Mouse (Mus musculus) liver, embryonic 12.5 days (tissue): ENCODE data around the gene Rassf1. TPM values are rescaled to one million over a fixed set of nuclear protein-coding genes. Genes with fewer than 3 reads are reported as not detected.

Experiments used
- ATAC-seq: fragments of 200-750 bp; cut with Nextera tagmentation; 2 replicates; pipeline ENCODE4 v1.8.0; 2017; ENCODE audit warnings: moderate number of reproducible peaks, mild to moderate bottlenecking, moderate library complexity
- H3K27ac ChIP-seq: fragments of 300-500 bp; sonication (generic); 2 replicates; pipeline ENCODE4 v1.5.1; 2016; ENCODE audit warnings: mild to moderate bottlenecking
- H3K27me3 ChIP-seq: fragments of 300-500 bp; sonication (generic); replicated peaks from 2 replicates; pipeline ENCODE4 v1.6.1; 2016; ENCODE audit warnings: mild to moderate bottlenecking, moderate library complexity
- H3K36me3 ChIP-seq: fragments of 300-500 bp; sonication (generic); 2 replicates; pipeline ENCODE4 v1.6.1; 2016; ENCODE audit warnings: mild to moderate bottlenecking, moderate library complexity
- H3K4me1 ChIP-seq: fragments of 300-500 bp; sonication (generic); 2 replicates; pipeline ENCODE4 v1.6.1; 2016
- H3K4me2 ChIP-seq: fragments of 300-500 bp; sonication (generic); 2 replicates; pipeline ENCODE4 v1.6.1; 2016; ENCODE audit warnings: mild to moderate bottlenecking, moderate library complexity
- H3K4me3 ChIP-seq: fragments of 300-500 bp; sonication (generic); 2 replicates; pipeline ENCODE4 v1.5.1; 2016; ENCODE audit warnings: mild to moderate bottlenecking, moderate library complexity
- H3K9ac ChIP-seq: fragments of 300-500 bp; sonication (generic); 2 replicates; pipeline ENCODE4 v1.6.1; 2016; ENCODE audit warnings: mild to moderate bottlenecking, moderate library complexity
- H3K9me3 ChIP-seq: fragments of 300-500 bp; sonication (generic); replicated peaks from 2 replicates; pipeline ENCODE4 v1.6.1; 2016; ENCODE audit warnings: mild to moderate bottlenecking, moderate library complexity
- WGBS: fragments of 180-500 bp; shearing (Covaris S2); methylation state at CpG from one replicate; pipeline ENCODE4 v1.1.7; 2016; ENCODE audit not compliant: insufficient replicate concordance; 5-methylcytosine and 5-hydroxymethylcytosine counted together
- polyA plus RNA-seq: library from polyadenylated mRNA; unstranded; fragments of >200 nt; fragmentation: Nextera tagmentation; extraction: Ambion mirVana; gene quantifications from 2 replicates; pipeline ENCODE4 v1.2.1, GENCODE M21; 2016

The Rassf1 gene
- polyA plus RNA-seq, 1 experiment from 2014 or later = 24.8 TPM

GRCm38 (mm10) chr9:107541474-107542351 is 9.6 kb upstream of the Rassf1 start, which contains the start of the genes Cyb561d2 and Nprl2:
Cyb561d2 (minus strand) TSS chr9:107542193.
Nprl2 (plus strand) TSS chr9:107542226.
- Histone ChIP-seq H3K27ac (peak within 1 kb of the TSS; percentile 83), H3K9me3 (no peaks in the 10 kb centered on the region), H3K27me3 (no peaks in the 10 kb centered on the region), H3K36me3 (peaks cover 58% of the 10 kb centered on the region), H3K9ac (peak within 1 kb of the TSS; percentile 75), H3K4me1 (peaks cover 55% of the 10 kb centered on the region), H3K4me2 (peak within 1 kb of the TSS; percentile 94), H3K4me3 (peak within 1 kb of the TSS; percentile 68)
- under 1% methylated on average over 46 of the region's 46 CpGs for WGBS
- peak; percentile 81 for ATAC-seq

- ATAC-seq = peak; percentile 25
- Histone ChIP-seq H3K9ac (peak overlapping the region; percentile 75), H3K36me3 (peaks cover 52% of the 10 kb centered on the region), H3K4me1 (peaks cover 55% of the 10 kb centered on the region), H3K27me3 (no peaks in the 10 kb centered on the region), H3K27ac (peak overlapping the region; percentile 83), H3K4me3 (peak overlapping the region; percentile 68), H3K9me3 (no peaks in the 10 kb centered on the region), H3K4me2 (peak overlapping the region; percentile 94)
- 1% methylated on average over 11 of the region's 11 CpGs for WGBS
Observed at GRCm38 (mm10) chr9:107542352-107542686, 9.0 kb upstream of the Rassf1 start.

GRCm38 (mm10) chr9:107542721-107543120 is 8.6 kb upstream of the Rassf1 start:
- Histone ChIP-seq H3K4me1 (peaks cover 55% of the 10 kb centered on the region), H3K4me3 (peak overlapping the region; percentile 68), H3K9me3 (no peaks in the 10 kb centered on the region), H3K27me3 (no peaks in the 10 kb centered on the region), H3K36me3 (peaks cover 48% of the 10 kb centered on the region), H3K4me2 (peak overlapping the region; percentile 94), H3K27ac (peak overlapping the region; percentile 83), H3K9ac (peak overlapping the region; percentile 75)
- no peak for ATAC-seq
- WGBS = 42% methylated on average over 8 of the region's 8 CpGs

GRCm38 (mm10) chr9:107543299-107543698 is 8.1 kb upstream of the Rassf1 start:
- ATAC-seq = no peak
- Histone ChIP-seq H3K9me3 (no peaks in the 10 kb centered on the region), H3K27me3 (peaks cover 3% of the 10 kb centered on the region), H3K4me2 (peak overlapping the region; percentile 94), H3K36me3 (peaks cover 42% of the 10 kb centered on the region), H3K9ac (no peak overlapping the region), H3K27ac (no peak overlapping the region), H3K4me3 (no peak overlapping the region; the same call in 1 of the 2 replicates), H3K4me1 (peaks cover 55% of the 10 kb centered on the region)
- 77% methylated on average over 11 of the region's 11 CpGs for WGBS

- WGBS = 90% methylated on average over 17 of the region's 17 CpGs
- H3K27me3 ChIP-seq = peaks cover 13% of the 10 kb centered on the region
- no peak overlapping the region for H3K4me3 ChIP-seq
- H3K4me2 ChIP-seq = no peak overlapping the region
- no peak for ATAC-seq
- H3K9ac ChIP-seq = no peak overlapping the region
- H3K36me3 ChIP-seq = peaks cover 33% of the 10 kb centered on the region
- H3K27ac ChIP-seq = no peak overlapping the region
- no peaks in the 10 kb centered on the region for H3K9me3 ChIP-seq
- H3K4me1 ChIP-seq = peaks cover 55% of the 10 kb centered on the region
Observed at GRCm38 (mm10) chr9:107544196-107544700, 7.1 kb upstream of the Rassf1 start.

DNA sequence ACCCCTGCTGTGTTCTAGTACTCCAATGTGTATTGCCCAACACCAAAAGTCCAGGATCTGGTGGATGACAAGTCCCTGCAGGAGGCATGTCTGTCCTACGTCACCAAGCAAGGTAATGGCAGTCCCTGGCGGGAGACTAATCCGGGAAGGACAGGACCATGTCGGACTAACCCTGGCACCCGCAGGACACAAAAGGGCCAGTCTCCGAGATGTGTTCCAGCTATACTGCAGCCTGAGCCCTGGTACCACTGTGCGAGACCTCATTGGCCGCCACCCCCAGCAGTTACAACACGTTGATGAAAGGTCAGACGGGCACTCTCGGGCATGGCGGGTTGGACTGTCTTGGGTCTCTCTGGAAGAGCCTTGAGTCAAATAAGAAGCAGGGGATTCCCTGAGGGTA is 6.6 kb upstream of the Rassf1 start:
- no peaks in the 10 kb centered on the region for H3K9me3 ChIP-seq
- no peak overlapping the region for H3K27ac ChIP-seq
- no peak overlapping the region for H3K4me3 ChIP-seq
- WGBS = 88% methylated on average over 12 of the region's 12 CpGs
- peaks cover 17% of the 10 kb centered on the region for H3K27me3 ChIP-seq
- H3K36me3 ChIP-seq = peaks cover 28% of the 10 kb centered on the region
- no peak overlapping the region for H3K9ac ChIP-seq
- no peak for ATAC-seq
- no peak overlapping the region for H3K4me2 ChIP-seq
- H3K4me1 ChIP-seq = peaks cover 53% of the 10 kb centered on the region

DNA sequence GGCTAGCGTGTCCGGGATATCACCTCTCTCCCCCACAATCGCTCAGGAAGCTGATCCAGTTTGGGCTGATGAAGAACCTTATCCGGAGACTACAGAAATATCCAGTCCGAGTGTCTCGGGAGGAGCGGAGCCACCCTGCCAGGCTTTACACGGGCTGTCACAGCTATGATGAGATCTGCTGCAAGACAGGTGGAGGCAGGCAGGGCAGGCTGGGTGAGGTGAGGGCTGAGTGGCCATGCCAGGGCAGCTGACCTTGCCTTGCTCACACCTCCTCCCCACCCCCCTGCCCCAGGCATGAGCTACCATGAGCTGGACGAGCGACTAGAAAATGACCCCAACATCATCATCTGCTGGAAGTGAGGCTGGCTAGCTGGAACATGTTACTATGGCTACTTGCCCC is 6.2 kb upstream of the Rassf1 start:
- Histone ChIP-seq H3K27ac (no peak overlapping the region), H3K27me3 (peaks cover 22% of the 10 kb centered on the region), H3K9me3 (no peaks in the 10 kb centered on the region), H3K36me3 (peaks cover 23% of the 10 kb centered on the region), H3K4me3 (no peak overlapping the region), H3K4me1 (peaks cover 55% of the 10 kb centered on the region), H3K9ac (no peak overlapping the region), H3K4me2 (no peak overlapping the region)
- ATAC-seq = no peak
- 77% methylated on average over 10 of the region's 10 CpGs for WGBS

DNA sequence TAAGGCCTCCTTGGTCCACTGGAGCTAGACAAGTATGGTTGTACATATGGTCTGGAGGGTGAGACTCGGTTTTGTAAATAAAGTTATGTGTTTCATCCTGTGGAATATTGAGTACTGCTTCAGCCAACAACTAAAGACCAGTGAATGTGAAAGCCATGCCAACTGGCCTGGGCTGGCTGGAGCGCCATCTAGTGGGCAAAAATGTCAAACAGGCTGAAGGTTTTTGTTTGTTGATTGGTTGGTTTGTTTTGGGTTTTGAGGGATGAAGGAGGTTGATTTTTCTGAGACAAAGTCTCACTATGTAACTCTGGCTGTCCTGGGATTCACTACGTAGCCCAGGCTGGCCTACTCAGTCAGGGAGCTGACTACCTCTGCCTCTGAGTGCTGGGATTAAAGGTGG is 5.8 kb upstream of the Rassf1 start:
- H3K9ac ChIP-seq = no peak overlapping the region
- 8% methylated on average over 3 of the region's 3 CpGs for WGBS
- ATAC-seq = no peak
- H3K27me3 ChIP-seq = peaks cover 26% of the 10 kb centered on the region
- H3K36me3 ChIP-seq = peaks cover 21% of the 10 kb centered on the region
- no peaks in the 10 kb centered on the region for H3K9me3 ChIP-seq
- H3K27ac ChIP-seq = no peak overlapping the region
- no peak overlapping the region for H3K4me3 ChIP-seq
- H3K4me2 ChIP-seq = no peak overlapping the region
- H3K4me1 ChIP-seq = peaks cover 56% of the 10 kb centered on the region

GRCm38 (mm10) chr9:107547026-107547425 is 4.3 kb upstream of the Rassf1 start, which contains the start of gene Zmynd10:
Zmynd10 (plus strand) TSS chr9:107547298.
- peaks cover 21% of the 10 kb centered on the region for H3K36me3 ChIP-seq
- WGBS = 4% methylated on average over 20 of the region's 20 CpGs
- peaks cover 40% of the 10 kb centered on the region for H3K27me3 ChIP-seq
- H3K9ac ChIP-seq = no peak within 1 kb of the TSS; the same call in 1 of the 2 replicates
- no peak within 1 kb of the TSS for H3K27ac ChIP-seq
- peak within 1 kb of the TSS; percentile 64 for H3K4me2 ChIP-seq
- ATAC-seq = peak; percentile 71
- H3K4me3 ChIP-seq = peak within 1 kb of the TSS; percentile 16; the same call in 1 of the 2 replicates
- peaks cover 60% of the 10 kb centered on the region for H3K4me1 ChIP-seq
- H3K9me3 ChIP-seq = no peaks in the 10 kb centered on the region

DNA sequence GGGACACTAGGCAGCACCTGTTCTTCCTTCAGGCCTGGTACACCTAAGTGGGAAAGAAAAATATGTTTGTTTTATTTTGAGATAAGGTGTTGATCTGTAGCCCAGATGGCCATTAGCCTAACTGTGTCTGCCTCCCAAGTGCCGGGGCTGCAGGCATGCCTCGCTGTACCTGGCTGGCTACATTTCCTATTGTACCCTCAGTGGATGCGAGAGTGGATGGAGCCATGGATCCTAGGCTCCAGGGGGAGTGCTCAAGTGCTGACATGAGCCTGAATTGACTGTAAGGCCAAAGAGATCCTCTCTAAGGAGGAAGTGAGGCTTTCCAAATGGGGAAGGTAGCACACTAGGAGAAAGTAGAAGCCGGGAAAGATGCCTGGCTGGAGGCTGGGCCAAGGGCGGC is 3.4 kb upstream of the Rassf1 start:
- H3K4me2 ChIP-seq = no peak overlapping the region
- ATAC-seq = no peak
- 69% methylated on average over 5 of the region's 5 CpGs for WGBS

GRCm38 (mm10) chr9:107548820-107549219 is 2.5 kb upstream of the Rassf1 start:
- ATAC-seq = no peak
- H3K4me2 ChIP-seq = no peak overlapping the region
- WGBS = 83% methylated on average over 10 of the region's 10 CpGs
- no peak overlapping the region for H3K27ac ChIP-seq
- peaks cover 63% of the 10 kb centered on the region for H3K4me1 ChIP-seq
- peaks cover 16% of the 10 kb centered on the region for H3K36me3 ChIP-seq
- peaks cover 45% of the 10 kb centered on the region for H3K27me3 ChIP-seq
- H3K9me3 ChIP-seq = no peaks in the 10 kb centered on the region
- no peak overlapping the region for H3K9ac ChIP-seq
- H3K4me3 ChIP-seq = no peak overlapping the region

More for the DNA sequence above, 3.4 kb upstream of the Rassf1 start:
- no peaks in the 10 kb centered on the region for H3K9me3 ChIP-seq
- no peak overlapping the region for H3K9ac ChIP-seq
- peaks cover 21% of the 10 kb centered on the region for H3K36me3 ChIP-seq
- H3K4me3 ChIP-seq = no peak overlapping the region
- peaks cover 45% of the 10 kb centered on the region for H3K27me3 ChIP-seq
- H3K4me1 ChIP-seq = peaks cover 61% of the 10 kb centered on the region
- no peak overlapping the region for H3K27ac ChIP-seq
